In genomic region chr11:43575061-43575375, GRCm38 (mm10) we compare ENCODE assay signal across 11 mouse cellular contexts. TPM values are rescaled to one million over a fixed set of nuclear protein-coding genes. Genes with fewer than 3 reads are reported as not detected.
DNase-seq lines count a peak whose midpoint lies in the region; ATAC-seq and TF ChIP-seq lines count a peak whose summit lies in the region.
"Had no signal": no experiment of that assay in that cellular context is flagged by ENCODE, and none has a peak within 500 bp of the region (broad histone marks: within the 10 kb centered on the region; RNA-seq: fewer than 3 reads in every experiment).

No protein-coding gene starts in this region.

- no peaks in the 10 kb centered on the region for H3K9me3 ChIP-seq in heart, embryonic 14.5 days (ENCODE audit: control insufficient read depth, low read length)
- no peaks in the 10 kb centered on the region for H3K9me3 ChIP-seq in CH12.LX (replicated peaks; ENCODE audit: low read length)

- TF ChIP-seq EP300 in CH12.LX (IDR thresholded peaks at IDR 0.05; ENCODE audit: low read length): no peak

- peak overlapping the region; percentile 67 to 75 for H3K27ac ChIP-seq in heart, embryonic 14.5 days (replicated peaks in 1 of 2; ENCODE audit: control insufficient read depth in 1 of 2, insufficient read depth in 1 of 2, low read depth in 2 of 2, low read length in 2 of 2)
- H3K27ac ChIP-seq in CH12.LX (ENCODE audit: insufficient read depth, low read depth): no peak overlapping the region
- H3K27ac ChIP-seq: gastrocnemius, adult 2 months had no signal

- no peak for ATAC-seq in heart, embryonic 14.5 days (ENCODE audit: insufficient number of reproducible peaks, insufficient read depth, low FRiP score, low read depth)
- peak; percentile 88; the same call in 1 of the 2 replicates for ATAC-seq in granulocyte monocyte progenitor cell, adult 5-6 weeks (replicated peaks; ENCODE audit: poor library complexity, severe bottlenecking)
- ATAC-seq in megakaryocyte, adult 5-6 weeks (ENCODE audit: poor library complexity, severe bottlenecking): peak; percentile 78
- ATAC-seq in CD4-positive, CD25-positive, alpha-beta regulatory T cell, adult 4 months: no peak

- H3K4me2 ChIP-seq in heart, embryonic 14.5 days (ENCODE audit: low read length): peak overlapping the region; percentile 16; the same call in 1 of the 2 replicates
- H3K4me2 ChIP-seq in CH12.LX (ENCODE audit: insufficient read depth, low read depth, poor library complexity, severe bottlenecking): no peak overlapping the region

- H3K9ac ChIP-seq in heart, embryonic 14.5 days (ENCODE audit: low read length): peak overlapping the region; percentile 59; the same call in 1 of the 2 replicates
- no peak overlapping the region for H3K9ac ChIP-seq in CH12.LX (ENCODE audit: insufficient read depth, low read depth)

- no peak overlapping the region for H3K4me3 ChIP-seq in heart, embryonic 14.5 days (ENCODE audit: control insufficient read depth in 1 of 2, insufficient read depth in 1 of 2, low read depth in 1 of 2, low read length in 2 of 2)
- no peak overlapping the region for H3K4me3 ChIP-seq in CH12.LX (replicated peaks in 1 of 3; ENCODE audit: low read depth in 2 of 3, low read length in 2 of 3, poor library complexity in 1 of 3)
- H3K4me3 ChIP-seq: gastrocnemius, adult 2 months had no signal

- no peaks in the 10 kb centered on the region for H3K27me3 ChIP-seq in heart, embryonic 14.5 days (ENCODE audit: control insufficient read depth, insufficient read depth, low read length)
- H3K27me3 ChIP-seq in CH12.LX (replicated peaks): peaks cover 2% of the 10 kb centered on the region

- no peak for DNase-seq in heart, adult 18-20 months
- peak; percentile 19 for DNase-seq in CH12.LX (ENCODE audit: extremely low read depth)
- DNase-seq in frontal cortex, postnatal 25 days (ENCODE audit: low spot score in 2 of 2): no peak
- DNase-seq in frontal cortex, postnatal 10 days (ENCODE audit: low spot score in 2 of 2): no peak
- DNase-seq: cerebellum, adult 18-20 months; gastrocnemius, adult 2 months had no signal

- no peak for TF ChIP-seq CTCF in CH12.LX (conservative IDR thresholded peaks at IDR 0.05 in 1 of 2, IDR thresholded peaks at IDR 0.05 in 1 of 2; ENCODE audit: low read depth in 2 of 2, low read length in 2 of 2)

- TF ChIP-seq POLR2A in CH12.LX (IDR thresholded peaks at IDR 0.05; ENCODE audit: low read depth, low read length): no peak

- in situ Hi-C loops in CH12.LX (cut with MboI; ENCODE audit: low pct_ligation_motif_present, low pct_unique_long_range_greater_than_20kb, low sequenced_read_pairs): no loop called here

- dilution Hi-C loops in CH12.LX (cut with MboI; ENCODE audit: extremely low pct_ligation_motif_present, extremely low pct_unique_long_range_greater_than_20kb, low sequenced_read_pairs): no loop called here

- no peaks in the 10 kb centered on the region for H3K79me2 ChIP-seq in CH12.LX (replicated peaks; ENCODE audit: control insufficient read depth, extremely low read depth, insufficient read depth, poor library complexity, severe bottlenecking)

- H3K4me1 ChIP-seq in heart, embryonic 14.5 days (ENCODE audit: control insufficient read depth in 2 of 2, insufficient read depth in 2 of 2, low read length in 2 of 2): peaks cover 24 to 35% of the 10 kb centered on the region in 2 experiments
- H3K4me1 ChIP-seq in CH12.LX (ENCODE audit: control insufficient read depth in 1 of 2, insufficient read depth in 2 of 2): peaks cover 3 to 14% of the 10 kb centered on the region in 2 experiments; a peak in 3 of 4 replicates

- 12% methylated on average over 3 of the region's 3 CpGs for WGBS in heart, embryonic 14.5 days

- no peak for TF ChIP-seq RAD21 in CH12.LX (IDR thresholded peaks at IDR 0.05; ENCODE audit: low read depth, low read length)

- peaks cover 24% of the 10 kb centered on the region for H3K36me3 ChIP-seq in heart, embryonic 14.5 days (ENCODE audit: control insufficient read depth, insufficient read depth, low read length)
- no peaks in the 10 kb centered on the region for H3K36me3 ChIP-seq in CH12.LX (replicated peaks in 1 of 2; ENCODE audit: control insufficient read depth in 1 of 2, insufficient read depth in 1 of 2, low read length in 1 of 2)

TF ChIP-seq in CH12.LX, 34 proteins besides CTCF, POLR2A, EP300 and RAD21:
- TF ChIP-seq KAT2A (IDR thresholded peaks at IDR 0.05; ENCODE audit: insufficient replicate concordance, low read length) (no peak), CHD2 (IDR thresholded peaks at IDR 0.05; ENCODE audit: low read length) (no peak), E2F4 (IDR thresholded peaks at IDR 0.05; ENCODE audit: insufficient replicate concordance, low read depth, low read length) (no peak), MYC (IDR thresholded peaks at IDR 0.05; ENCODE audit: low read depth, low read length) (no peak), SIN3A (IDR thresholded peaks at IDR 0.05; ENCODE audit: low read length) (no peak), MEF2A (IDR thresholded peaks at IDR 0.05; ENCODE audit: borderline replicate concordance, low read depth, low read length) (no peak)

RNA-seq across cellular contexts. Expression of gene 4933415A04Rik, which starts 11.8 kb away (rescaled TPM):
- polyA plus RNA-seq in heart, embryonic 14.5 days (2014; fragmentation: Nextera tagmentation; extraction: Ambion mirVana): 5.3 and 5.7 TPM in 2 replicates
- total RNA-seq in heart, adult 18-20 months (2021): under 1 TPM; 0.20 to 0.36 TPM
- total RNA-seq in CH12.LX (2012; rRNA removed): not detected in 2 replicates
- not detected in 2 replicates for total RNA-seq in CH12.LX (2014; rRNA removed)
- polyA plus RNA-seq in CH12.LX (2012; ENCODE audit: insufficient read length, low read depth): not detected in 2 replicates
- not detected in 2 replicates for total RNA-seq in granulocyte monocyte progenitor cell, adult 5-6 weeks (2014; fragmentation: Nextera tagmentation)
- total RNA-seq in granulocyte monocyte progenitor cell, adult 5-6 weeks (2017): not detected in 2 replicates
- not detected in 2 replicates for total RNA-seq in megakaryocyte, adult 5-6 weeks (2015)
- not detected in 2 replicates for total RNA-seq in megakaryocyte, adult 5-6 weeks (2017)
- polyA plus RNA-seq in CD4-positive, CD25-positive, alpha-beta regulatory T cell, adult 4 months (2017; shearing (Covaris generic)): not detected
- total RNA-seq: gastrocnemius, adult 2 months had no signal

RNA-seq across cellular contexts. Expression of gene Fabp6, which starts 26.3 kb away (rescaled TPM):
- not detected in 2 replicates for polyA plus RNA-seq in heart, embryonic 14.5 days (2014; fragmentation: Nextera tagmentation; extraction: Ambion mirVana)
- not detected for total RNA-seq in heart, adult 18-20 months (2021)
- not detected in 2 replicates for total RNA-seq in CH12.LX (2012; rRNA removed)
- not detected in 2 replicates for total RNA-seq in CH12.LX (2014; rRNA removed)
- not detected in 2 replicates for polyA plus RNA-seq in CH12.LX (2012; ENCODE audit: insufficient read length, low read depth)
- total RNA-seq in granulocyte monocyte progenitor cell, adult 5-6 weeks (2014; fragmentation: Nextera tagmentation): not detected in 2 replicates
- not detected in 2 replicates for total RNA-seq in granulocyte monocyte progenitor cell, adult 5-6 weeks (2017)
- total RNA-seq in megakaryocyte, adult 5-6 weeks (2015): not detected in 2 replicates
- not detected in 2 replicates for total RNA-seq in megakaryocyte, adult 5-6 weeks (2017)
- polyA plus RNA-seq in CD4-positive, CD25-positive, alpha-beta regulatory T cell, adult 4 months (2017; shearing (Covaris generic)): not detected
- total RNA-seq: gastrocnemius, adult 2 months; layer of hippocampus, postnatal 14 days had no signal

RNA-seq across cellular contexts. Expression of gene Ccnjl, which starts 46.4 kb away (rescaled TPM):
- polyA plus RNA-seq in heart, embryonic 14.5 days (2014; fragmentation: Nextera tagmentation; extraction: Ambion mirVana): 20.3 and 21.1 TPM in 2 replicates
- total RNA-seq in heart, adult 18-20 months (2021): 1 to 10 TPM; 1.3 to 1.6 TPM
- not detected in 2 replicates for total RNA-seq in CH12.LX (2012; rRNA removed)
- not detected in 2 replicates for total RNA-seq in CH12.LX (2014; rRNA removed)
- not detected in 2 replicates for polyA plus RNA-seq in CH12.LX (2012; ENCODE audit: insufficient read length, low read depth)
- total RNA-seq in granulocyte monocyte progenitor cell, adult 5-6 weeks (2014; fragmentation: Nextera tagmentation): 1.9 TPM in 1 of 2 replicates, not detected in the other
- total RNA-seq in granulocyte monocyte progenitor cell, adult 5-6 weeks (2017): not detected in 2 replicates
- not detected in 2 replicates for total RNA-seq in megakaryocyte, adult 5-6 weeks (2015)
- total RNA-seq in megakaryocyte, adult 5-6 weeks (2017): not detected in 2 replicates
- polyA plus RNA-seq in CD4-positive, CD25-positive, alpha-beta regulatory T cell, adult 4 months (2017; shearing (Covaris generic)): under 1 TPM in 1 of 2 experiments, not detected in 1; 0.24 TPM

Comparison
In these comparisons a context has a peak if more than half of its experiments do, and no peak if none do; other contexts are left out.
1. ATAC-seq: peak in granulocyte monocyte progenitor cell, adult 5-6 weeks (single experiment) and megakaryocyte, adult 5-6 weeks (single experiment); none in heart, embryonic 14.5 days (single experiment) and CD4-positive, CD25-positive, alpha-beta regulatory T cell, adult 4 months (single experiment).